Comparison of ENCODE assay signal across 8 mouse cellular contexts in genomic region chr13:63273859-63274258, GRCm38 (mm10).
DNase-seq lines count a peak whose midpoint lies in the region; ATAC-seq and TF ChIP-seq lines count a peak whose summit lies in the region.

No protein-coding gene starts in this region.

- H3K36me3 ChIP-seq in lung, postnatal 0 days (ENCODE audit: insufficient read depth, low read length) = no peaks in the 10 kb centered on the region
- no peaks in the 10 kb centered on the region for H3K36me3 ChIP-seq in limb, embryonic 11.5 days (ENCODE audit: control insufficient read depth, insufficient read depth, low read length)
- H3K36me3 ChIP-seq in stomach, embryonic 14.5 days (ENCODE audit: control insufficient read depth, insufficient read depth, low read length) = no peaks in the 10 kb centered on the region

- peak overlapping the region; percentile 53 for H3K4me2 ChIP-seq in lung, postnatal 0 days (replicated peaks; ENCODE audit: low read depth, low read length)
- peak overlapping the region; percentile 22 for H3K4me2 ChIP-seq in limb, embryonic 11.5 days (ENCODE audit: low read depth, severe bottlenecking)
- H3K4me2 ChIP-seq in stomach, embryonic 14.5 days (replicated peaks; ENCODE audit: low read depth, low read length) = peak overlapping the region; percentile 29

- H3K4me3 ChIP-seq in lung, postnatal 0 days (ENCODE audit: low read depth, low read length) = peak overlapping the region; percentile 34
- peak overlapping the region; percentile 9 for H3K4me3 ChIP-seq in limb, embryonic 11.5 days (ENCODE audit: low read depth, low read length)
- peak overlapping the region; percentile 36 for H3K4me3 ChIP-seq in stomach, embryonic 14.5 days (ENCODE audit: low read depth, low read length)

- peak; percentile 45 for DNase-seq in adrenal gland, adult 2 months
- no peak for DNase-seq in adrenal gland, postnatal 14 days
- no peak for DNase-seq in lung, postnatal 0 days (ENCODE audit: low spot score)
- DNase-seq in lung, postnatal 4 days = no peak
- no peak for DNase-seq in limb, embryonic 11.5 days (ENCODE audit: low spot score)
- DNase-seq in layer of hippocampus, adult 9-11 months = no peak
- DNase-seq in ovary, postnatal 36 days (ENCODE audit: low spot score) = no peak

- TF ChIP-seq EP300 in lung, postnatal 0 days (IDR thresholded peaks at IDR 0.05) = no peak

- H3K4me1 ChIP-seq in lung, postnatal 0 days (ENCODE audit: insufficient read depth, low read depth, low read length) = peaks cover 22% of the 10 kb centered on the region; the same call in 1 of the 2 replicates
- peaks cover 51% of the 10 kb centered on the region for H3K4me1 ChIP-seq in limb, embryonic 11.5 days (ENCODE audit: control insufficient read depth, insufficient read depth, low read length)
- peaks cover 45% of the 10 kb centered on the region for H3K4me1 ChIP-seq in stomach, embryonic 14.5 days (ENCODE audit: control insufficient read depth, insufficient read depth, low read length)

- no peaks in the 10 kb centered on the region for H3K9me3 ChIP-seq in lung, postnatal 0 days (ENCODE audit: low read length)
- no peaks in the 10 kb centered on the region for H3K9me3 ChIP-seq in limb, embryonic 11.5 days (ENCODE audit: control insufficient read depth, low read length)
- no peaks in the 10 kb centered on the region for H3K9me3 ChIP-seq in stomach, embryonic 14.5 days (ENCODE audit: control insufficient read depth, low read depth, low read length)

- WGBS in lung, postnatal 0 days = 21% methylated on average over 2 of the region's 2 CpGs
- WGBS in limb, embryonic 11.5 days = 43% methylated on average over 2 of the region's 2 CpGs
- 46% methylated on average over 2 of the region's 2 CpGs for WGBS in stomach, embryonic 14.5 days

- no peaks in the 10 kb centered on the region for H3K27me3 ChIP-seq in lung, postnatal 0 days (replicated peaks; ENCODE audit: insufficient read depth, low read length)
- no peaks in the 10 kb centered on the region for H3K27me3 ChIP-seq in limb, embryonic 11.5 days (ENCODE audit: control insufficient read depth, insufficient read depth, low read length)
- no peaks in the 10 kb centered on the region for H3K27me3 ChIP-seq in stomach, embryonic 14.5 days (ENCODE audit: control insufficient read depth, insufficient read depth, low read length)

- no peak for ATAC-seq in lung, postnatal 0 days
- no peak for ATAC-seq in limb, embryonic 11.5 days (ENCODE audit: insufficient number of reproducible peaks, low FRiP score, low TSS enrichment, low read depth)
- no peak for ATAC-seq in stomach, embryonic 14.5 days (ENCODE audit: insufficient number of reproducible peaks, insufficient read depth, low FRiP score, low read depth)

- 0 out of 2 replicates have a peak overlapping the region, but pooled peaks have one; percentile 8 for H3K9ac ChIP-seq in lung, postnatal 0 days (replicated peaks; ENCODE audit: low read depth)
- H3K9ac ChIP-seq in limb, embryonic 11.5 days (ENCODE audit: low read length) = peak overlapping the region; percentile 8; the same call in 1 of the 2 replicates
- peak overlapping the region; percentile 23; the same call in 1 of the 2 replicates for H3K9ac ChIP-seq in stomach, embryonic 14.5 days (replicated peaks; ENCODE audit: low read depth, low read length)

- H3K27ac ChIP-seq in lung, postnatal 0 days (ENCODE audit: low read length) = peak overlapping the region; percentile 68
- 0 out of 2 replicates have a peak overlapping the region, but pooled peaks have one; percentile 32 for H3K27ac ChIP-seq in limb, embryonic 11.5 days (replicated peaks; ENCODE audit: low read depth, low read length)
- peak overlapping the region; percentile 55; the same call in 1 of the 2 replicates for H3K27ac ChIP-seq in stomach, embryonic 14.5 days (ENCODE audit: low read length)

- no peak for TF ChIP-seq CTCF in lung, postnatal 0 days (IDR thresholded peaks at IDR 0.05)
